Mouse (Mus musculus) regulatory T cell (primary cell): ENCODE results near the gene Rin2.

Experiments used
- in situ Hi-C: fragments of 300-600 bp; cut with MboI, MseI; formaldehyde crosslinking; loops from one replicate; pipeline ENCODE4 v1.15.1; 2025; ENCODE audit warnings: high pct_unique_total_duplicates

The Rin2 gene

GRCm38 (mm10) chr2:145730905-145731304 lies 55.9 kb downstream of the Rin2 start:
- in situ Hi-C loops = no loop called here

- in situ Hi-C loops = no loop called here
Measured at GRCm38 (mm10) chr2:145735079-145735478, 60.1 kb downstream of the Rin2 start.

- in situ Hi-C loops = no loop called here
Measured at GRCm38 (mm10) chr2:145736543-145736942, 61.5 kb downstream of the Rin2 start.

- in situ Hi-C loops = no loop called here
Measured at GRCm38 (mm10) chr2:145737196-145737595, 62.2 kb downstream of the Rin2 start.

GRCm38 (mm10) chr2:145740729-145741128 lies 65.7 kb downstream of the Rin2 start:
- in situ Hi-C loops = no loop called here

- in situ Hi-C loops = no loop called here
Measured at GRCm38 (mm10) chr2:145742795-145743710, 68.0 kb downstream of the Rin2 start.

GRCm38 (mm10) chr2:145746406-145746805 lies 71.4 kb downstream of the Rin2 start:
- in situ Hi-C loops = no loop called here

GRCm38 (mm10) chr2:145749645-145750044 lies 74.6 kb downstream of the Rin2 start:
- in situ Hi-C loops = no loop called here

GRCm38 (mm10) chr2:145752572-145752971 lies 77.6 kb downstream of the Rin2 start:
- in situ Hi-C loops = no loop called here

GRCm38 (mm10) chr2:145753973-145754372 lies 79.0 kb downstream of the Rin2 start:
- in situ Hi-C loops = no loop called here

- in situ Hi-C loops = no loop called here
Measured at GRCm38 (mm10) chr2:145755864-145756822, 81.1 kb downstream of the Rin2 start.

GRCm38 (mm10) chr2:145760121-145760520 lies 85.1 kb downstream of the Rin2 start:
- in situ Hi-C loops = no loop called here

GRCm38 (mm10) chr2:145761436-145761835 lies 86.4 kb downstream of the Rin2 start:
- in situ Hi-C loops = no loop called here

GRCm38 (mm10) chr2:145769964-145770363 lies 94.9 kb downstream of the Rin2 start:
- in situ Hi-C loops = no loop called here

GRCm38 (mm10) chr2:145770730-145771536 lies 95.9 kb downstream of the Rin2 start:
- in situ Hi-C loops = no loop called here

- in situ Hi-C loops = no loop called here
Measured at GRCm38 (mm10) chr2:145783247-145783646, 108.2 kb downstream of the Rin2 start.

GRCm38 (mm10) chr2:145784246-145784935 lies 109.4 kb downstream of the Rin2 start:
- in situ Hi-C loops = no loop called here

- in situ Hi-C loops = no loop called here
Measured at GRCm38 (mm10) chr2:145784964-145785363, 109.9 kb downstream of the Rin2 start.

GRCm38 (mm10) chr2:145785758-145786617 lies 111.0 kb downstream of the Rin2 start:
- in situ Hi-C loops = no loop called here

- in situ Hi-C loops = no loop called here
Measured at GRCm38 (mm10) chr2:145786618-145786932, 111.6 kb downstream of the Rin2 start.
